Mouse (Mus musculus): ENCODE measurements around the gene Rnf10. TPM values are rescaled to one million over a fixed set of nuclear protein-coding genes. Genes with fewer than 3 reads are reported as not detected.
A peak's percentile ranks its signal among the peaks of the same experiment; 100 is the strongest.

The Rnf10 gene
- polyA plus RNA-seq, 2 experiments: 86.7 to 163 TPM

- ATAC-seq (ENCODE audit: low FRiP score, low read depth): no peak
- Histone ChIP-seq H3K4me3 (replicated peaks; ENCODE audit: low read length) (no peak overlapping the region), H3K4me2 (replicated peaks; ENCODE audit: low read depth, low read length, severe bottlenecking) (no peak overlapping the region), H3K27ac (replicated peaks; ENCODE audit: low read depth, low read length) (no peak overlapping the region), H3K27me3 (ENCODE audit: control insufficient read depth, insufficient read depth, low read length) (no peaks in the 10 kb centered on the region), H3K9ac (ENCODE audit: low read depth, low read length, severe bottlenecking) (no peak overlapping the region), H3K9me3 (ENCODE audit: control insufficient read depth, low read length) (no peaks in the 10 kb centered on the region), H3K36me3 (ENCODE audit: control insufficient read depth, insufficient read depth, low read length) (peaks cover 5% of the 10 kb centered on the region), H3K4me1 (ENCODE audit: control insufficient read depth, insufficient read depth, low read length) (peaks cover 22% of the 10 kb centered on the region)
- no peak for DNase-seq (ENCODE audit: low spot score)
- WGBS: 79% methylated on average over 1 of the region's 1 CpGs
- TF ChIP-seq POLR2A (IDR thresholded peaks at IDR 0.05; ENCODE audit: borderline replicate concordance, extremely low read depth, insufficient read depth, insufficient read length): no peak
These were observed 2.1 kb upstream of the Rnf10 start for GRCm38 (mm10) chr5:115274771-115275170.

GRCm38 (mm10) chr5:115274353-115274752 is 1.7 kb upstream of the Rnf10 start:
- Histone ChIP-seq H3K36me3 (ENCODE audit: control insufficient read depth, insufficient read depth, low read length) (peaks cover 9% of the 10 kb centered on the region), H3K27me3 (ENCODE audit: control insufficient read depth, insufficient read depth, low read length) (no peaks in the 10 kb centered on the region), H3K4me1 (ENCODE audit: control insufficient read depth, insufficient read depth, low read length) (peaks cover 25% of the 10 kb centered on the region), H3K9me3 (ENCODE audit: control insufficient read depth, low read length) (no peaks in the 10 kb centered on the region), H3K4me3 (replicated peaks; ENCODE audit: low read length) (no peak overlapping the region), H3K27ac (replicated peaks; ENCODE audit: low read depth, low read length) (no peak overlapping the region), H3K4me2 (replicated peaks; ENCODE audit: low read depth, low read length, severe bottlenecking) (no peak overlapping the region), H3K9ac (ENCODE audit: low read depth, low read length, severe bottlenecking) (no peak overlapping the region)
- no peak for DNase-seq (ENCODE audit: low spot score)
- ATAC-seq (ENCODE audit: low FRiP score, low read depth): no peak
- no peak for TF ChIP-seq POLR2A (IDR thresholded peaks at IDR 0.05; ENCODE audit: borderline replicate concordance, extremely low read depth, insufficient read depth, insufficient read length)
- WGBS: 67% methylated on average over 1 of the region's 1 CpGs

- Histone ChIP-seq H3K9ac (ENCODE audit: low read depth, low read length, severe bottlenecking) (no peak overlapping the region), H3K36me3 (ENCODE audit: control insufficient read depth, insufficient read depth, low read length) (peaks cover 15% of the 10 kb centered on the region), H3K27ac (replicated peaks; ENCODE audit: low read depth, low read length) (no peak overlapping the region), H3K4me1 (ENCODE audit: control insufficient read depth, insufficient read depth, low read length) (peaks cover 25% of the 10 kb centered on the region), H3K4me2 (replicated peaks; ENCODE audit: low read depth, low read length, severe bottlenecking) (peak overlapping the region; percentile 52; the same call in 1 of the 2 replicates), H3K27me3 (ENCODE audit: control insufficient read depth, insufficient read depth, low read length) (no peaks in the 10 kb centered on the region), H3K4me3 (replicated peaks; ENCODE audit: low read length) (peak overlapping the region; percentile 99; the same call in 1 of the 2 replicates), H3K9me3 (ENCODE audit: control insufficient read depth, low read length) (no peaks in the 10 kb centered on the region)
- TF ChIP-seq POLR2A (IDR thresholded peaks at IDR 0.05; ENCODE audit: borderline replicate concordance, extremely low read depth, insufficient read depth, insufficient read length): no peak
- DNase-seq (ENCODE audit: low spot score) (no peak), ATAC-seq (ENCODE audit: low FRiP score, low read depth) (no peak)
- 73% methylated on average over 6 of the region's 6 CpGs for whole genome bisulfite sequencing
These were observed 944 bp upstream of the Rnf10 start for GRCm38 (mm10) chr5:115273549-115274135.

GRCm38 (mm10) chr5:115271931-115272811 is 527 bp downstream of the Rnf10 start:
- Histone ChIP-seq H3K4me3 (replicated peaks; ENCODE audit: low read length) (peak overlapping the region; percentile 99), H3K9me3 (ENCODE audit: control insufficient read depth, low read length) (no peaks in the 10 kb centered on the region), H3K27me3 (ENCODE audit: control insufficient read depth, insufficient read depth, low read length) (no peaks in the 10 kb centered on the region), H3K27ac (replicated peaks; ENCODE audit: low read depth, low read length) (peak overlapping the region; percentile 76), H3K4me2 (replicated peaks; ENCODE audit: low read depth, low read length, severe bottlenecking) (peak overlapping the region; percentile 87), H3K4me1 (ENCODE audit: control insufficient read depth, insufficient read depth, low read length) (peaks cover 25% of the 10 kb centered on the region), H3K36me3 (ENCODE audit: control insufficient read depth, insufficient read depth, low read length) (peaks cover 23% of the 10 kb centered on the region), H3K9ac (ENCODE audit: low read depth, low read length, severe bottlenecking) (peak overlapping the region; percentile 93)
- ATAC-seq (ENCODE audit: low FRiP score, low read depth) (peak; percentile 61), DNase-seq (ENCODE audit: low spot score) (no peak)
- TF ChIP-seq POLR2A (IDR thresholded peaks at IDR 0.05; ENCODE audit: borderline replicate concordance, extremely low read depth, insufficient read depth, insufficient read length): no peak
- WGBS: under 1% methylated on average over 55 of the region's 77 CpGs

- ATAC-seq (ENCODE audit: low FRiP score, low read depth) (no peak), DNase-seq (ENCODE audit: low spot score) (no peak)
- no peak overlapping the region for H3K27ac ChIP-seq (replicated peaks; ENCODE audit: low read depth, low read length)
- peak overlapping the region; percentile 87 for H3K4me2 ChIP-seq (replicated peaks; ENCODE audit: low read depth, low read length, severe bottlenecking)
- H3K4me1 ChIP-seq (ENCODE audit: control insufficient read depth, insufficient read depth, low read length): peaks cover 29% of the 10 kb centered on the region
- 100% methylated on average over 1 of the region's 1 CpGs for WGBS
- 0 out of 2 replicates have a peak overlapping the region, but pooled peaks have one; percentile 99 for H3K4me3 ChIP-seq (replicated peaks; ENCODE audit: low read length)
- H3K9me3 ChIP-seq (ENCODE audit: control insufficient read depth, low read length): no peaks in the 10 kb centered on the region
- H3K27me3 ChIP-seq (ENCODE audit: control insufficient read depth, insufficient read depth, low read length): no peaks in the 10 kb centered on the region
- peaks cover 33% of the 10 kb centered on the region for H3K36me3 ChIP-seq (ENCODE audit: control insufficient read depth, insufficient read depth, low read length)
- no peak for TF ChIP-seq POLR2A (IDR thresholded peaks at IDR 0.05; ENCODE audit: borderline replicate concordance, extremely low read depth, insufficient read depth, insufficient read length)
- no peak overlapping the region for H3K9ac ChIP-seq (ENCODE audit: low read depth, low read length, severe bottlenecking)
These were observed 2.7 kb downstream of the Rnf10 start for GRCm38 (mm10) chr5:115269969-115270368.
